Mouse (Mus musculus) ES-E14 (cell line): ENCODE results near the gene Epop. TPM values are rescaled to one million over a fixed set of nuclear protein-coding genes. Genes with fewer than 3 reads are reported as not detected.
A peak's percentile ranks its signal among the peaks of the same experiment; 100 is the strongest.

Source experiments
- DNase-seq: peaks from one replicate; pipeline ENCODE4 v3.0.0-alpha.2; 2013; ENCODE audit warnings: low read depth, low spot score
- H3K27ac ChIP-seq: 2 replicates; pipeline ENCODE4 v1.5.1; 2012; ENCODE audit warnings: low read depth, mild to moderate bottlenecking, low read length, moderate library complexity, mixed read lengths; ENCODE audit not compliant: poor library complexity, insufficient read depth, severe bottlenecking
- H3K36me3 ChIP-seq: 2 replicates; pipeline ENCODE4 v1.6.1; 2012; ENCODE audit warnings: mild to moderate bottlenecking, low read length, moderate library complexity, mixed read lengths; ENCODE audit not compliant: control insufficient read depth, poor library complexity, insufficient read depth, severe bottlenecking
- H3K4me1 ChIP-seq, 2 experiments: fragments of 150-350 bp in 1 of 2; sonication (generic) in 1 of 2; 2 replicates each; pipeline ENCODE4 v1.6.1; 2012; ENCODE audit warnings: low read length in 2 of 2, mild to moderate bottlenecking in 1 of 2, mixed read lengths in 1 of 2; ENCODE audit not compliant: control insufficient read depth in 2 of 2, insufficient read depth in 2 of 2, poor library complexity in 1 of 2
- H3K4me3 ChIP-seq, 2 experiments: fragments of 150-350 bp in 1 of 2; sonication (generic) in 1 of 2; 2 replicates each; pipeline ENCODE4 v1.5.1; 2012; ENCODE audit warnings: low read length in 2 of 2, low read depth in 1 of 2, mild to moderate bottlenecking in 1 of 2, mixed read lengths in 1 of 2; ENCODE audit not compliant: insufficient read depth in 1 of 2, poor library complexity in 1 of 2, severe bottlenecking in 1 of 2
- H3K9ac ChIP-seq: 2 replicates; pipeline ENCODE4 v1.6.1; 2012; ENCODE audit warnings: low read depth, mild to moderate bottlenecking, low read length, mixed read lengths; ENCODE audit not compliant: poor library complexity, insufficient read depth, severe bottlenecking
- H3K9me3 ChIP-seq: fragments of 150-350 bp; sonication (generic); 2 replicates; pipeline ENCODE4 v1.6.1; 2012; ENCODE audit warnings: low read depth, mild to moderate bottlenecking, low read length; ENCODE audit not compliant: control insufficient read depth, insufficient read depth
- CHD2 ChIP-seq: IDR thresholded peaks from 2 replicates; pipeline ENCODE4 v1.6.1; 2014; ENCODE audit warnings: mild to moderate bottlenecking, low read depth, low read length, inconsistent platforms
- HCFC1 ChIP-seq: IDR thresholded peaks from 2 replicates; pipeline ENCODE4 v1.6.1; 2012; ENCODE audit warnings: low read length, inconsistent platforms, borderline replicate concordance; ENCODE audit not compliant: insufficient read depth
- MAFK ChIP-seq: IDR thresholded peaks from 2 replicates; pipeline ENCODE4 v1.6.1; 2014; ENCODE audit warnings: mild to moderate bottlenecking, low read depth, low read length, inconsistent platforms; ENCODE audit not compliant: insufficient read depth
- ZC3H11A ChIP-seq: IDR thresholded peaks from 2 replicates; pipeline ENCODE4 v1.6.1; 2012; ENCODE audit warnings: low read depth, mild to moderate bottlenecking, inconsistent platforms, low read length, borderline replicate concordance
- ZNF384 ChIP-seq: IDR thresholded peaks from 2 replicates; pipeline ENCODE4 v1.6.1; 2012; ENCODE audit warnings: low read depth, low read length, inconsistent platforms
- in situ Hi-C, 2 experiments: fragments of 600-800 bp; cut with MboI; formaldehyde crosslinking; loops; one replicate each; pipeline ENCODE4 v1.15.1; 2025; ENCODE audit warnings: low sequenced_read_pairs in 2 of 2, inconsistent platforms in 1 of 2; ENCODE audit not compliant: unreplicated experiment in 2 of 2
- total RNA-seq: library from RNA; depleted of rRNA; stranded (reverse); fragments of 300-350 nt; gene quantifications from 2 replicates; pipeline ENCODE4 v1.2.3, GENCODE M21; 2012

Epop gene
- total RNA-seq, 1 experiment, result 109 TPM

GRCm38 (mm10) chr11:97644834-97645233 lies 15.3 kb upstream of the Epop start:
- Histone ChIP-seq H3K9ac (peak overlapping the region; percentile 30; the same call in 1 of the 2 replicates), H3K4me3 (peak overlapping the region in 1 of 2 experiments; percentile 9; a peak in 1 of 4 replicates), H3K27ac (no peak overlapping the region; the same call in 1 of the 2 replicates), H3K4me1 (0 out of 4 replicates have a peak, but pooled peaks cover 0 to 4% of the 10 kb centered on the region in 2 experiments), H3K36me3 (no peaks in the 10 kb centered on the region), H3K9me3 (no peaks in the 10 kb centered on the region)
- in situ Hi-C loops, result no loop called here
- TF ChIP-seq CHD2 (no peak), HCFC1 (peak; percentile 56; the same call in 1 of the 2 replicates), ZNF384 (peak; percentile 57; the same call in 1 of the 2 replicates), ZC3H11A (peak; percentile 91)
- no peak for DNase-seq

GRCm38 (mm10) chr11:97643380-97644055 lies 14.0 kb upstream of the Epop start:
- H3K9me3 ChIP-seq, result no peaks in the 10 kb centered on the region
- in situ Hi-C loops, result no loop called here
- H3K9ac ChIP-seq, result no peak overlapping the region
- no peaks in the 10 kb centered on the region for H3K36me3 ChIP-seq
- 0 out of 4 replicates have a peak, but pooled peaks cover 0 to 4% of the 10 kb centered on the region in 2 experiments for H3K4me1 ChIP-seq
- no peak overlapping the region for H3K4me3 ChIP-seq
- TF ChIP-seq ZC3H11A (no peak), MAFK (no peak), CHD2 (no peak), HCFC1 (no peak), ZNF384 (no peak)
- DNase-seq, result no peak
- no peak overlapping the region for H3K27ac ChIP-seq

- Histone ChIP-seq H3K4me3 (no peak overlapping the region), H3K9ac (no peak overlapping the region), H3K27ac (no peak overlapping the region), H3K9me3 (no peaks in the 10 kb centered on the region), H3K4me1 (0 out of 4 replicates have a peak, but pooled peaks cover 0 to 4% of the 10 kb centered on the region in 2 experiments), H3K36me3 (no peaks in the 10 kb centered on the region)
- TF ChIP-seq CHD2, result no peak
- TF ChIP-seq MAFK, result no peak
- no peak for TF ChIP-seq ZC3H11A
- TF ChIP-seq HCFC1, result no peak
- no peak for TF ChIP-seq ZNF384
- no peak for DNase-seq
- in situ Hi-C loops, result no loop called here
These were observed 13.2 kb upstream of the Epop start for GRCm38 (mm10) chr11:97642746-97643145.

- Histone ChIP-seq H3K36me3 (no peaks in the 10 kb centered on the region), H3K4me1 (0 out of 4 replicates have a peak, but pooled peaks cover 0 to 4% of the 10 kb centered on the region in 2 experiments), H3K9me3 (no peaks in the 10 kb centered on the region), H3K27ac (no peak overlapping the region), H3K4me3 (no peak overlapping the region), H3K9ac (0 out of 2 replicates have a peak overlapping the region, but pooled peaks have one; percentile 2)
- TF ChIP-seq ZC3H11A, result no peak
- no peak for TF ChIP-seq MAFK
- in situ Hi-C loops, result no loop called here
- no peak for DNase-seq
These were observed 12.2 kb upstream of the Epop start for GRCm38 (mm10) chr11:97641668-97642067.
